Mouse (Mus musculus) CH12.LX (cell line): ENCODE results near the gene Gemin2. TPM values are rescaled to one million over a fixed set of nuclear protein-coding genes. Genes with fewer than 3 reads are reported as not detected.

Source experiments
- DNase-seq: peaks from one replicate; pipeline ENCODE4 v3.0.0-alpha.2; 2013; ENCODE audit errors: extremely low read depth
- H3K27ac ChIP-seq: 2 replicates; pipeline ENCODE4 v1.5.1; 2012; ENCODE audit warnings: low read depth, mild to moderate bottlenecking, control low read depth, moderate library complexity; ENCODE audit not compliant: insufficient read depth
- H3K27me3 ChIP-seq: replicated peaks from 2 replicates; pipeline ENCODE3; 2012; ENCODE audit warnings: inconsistent platforms
- H3K36me3 ChIP-seq, 2 experiments: replicated peaks in 1 of 2; 2 replicates each; pipeline versions ENCODE3 to v1.6.1; 2012; ENCODE audit warnings: inconsistent platforms in 1 of 2, low read length in 1 of 2, mild to moderate bottlenecking in 1 of 2, mixed read lengths in 1 of 2, moderate library complexity in 1 of 2; ENCODE audit not compliant: control insufficient read depth in 1 of 2, insufficient read depth in 1 of 2
- H3K4me1 ChIP-seq, 2 experiments: 2 replicates each; pipeline ENCODE4 v1.6.1; 2012; ENCODE audit warnings: inconsistent platforms in 1 of 2, moderate library complexity in 1 of 2; ENCODE audit not compliant: insufficient read depth in 2 of 2, control insufficient read depth in 1 of 2
- H3K4me2 ChIP-seq: 2 replicates; pipeline ENCODE4 v1.6.1; 2012; ENCODE audit warnings: low read depth, mild to moderate bottlenecking, control low read depth; ENCODE audit not compliant: poor library complexity, insufficient read depth, severe bottlenecking
- H3K4me3 ChIP-seq, 3 experiments: fragments of 150-350 bp in 1 of 3; sonication (generic) in 1 of 3; replicated peaks in 1 of 3; 2 replicates each; pipeline versions ENCODE3 to v1.5.1; 2011 to 2012; ENCODE audit warnings: low read depth in 2 of 3, low read length in 2 of 3, mild to moderate bottlenecking in 2 of 3, moderate library complexity in 2 of 3, control low read depth in 1 of 3, improper control_type of control experiment in 1 of 3, inconsistent platforms in 1 of 3, mixed read lengths in 1 of 3; ENCODE audit not compliant: poor library complexity in 1 of 3
- H3K79me2 ChIP-seq: replicated peaks from 2 replicates; pipeline ENCODE4 v1.6.1; 2012; ENCODE audit warnings: mild to moderate bottlenecking, moderate library complexity; ENCODE audit not compliant: control insufficient read depth, poor library complexity, insufficient read depth, severe bottlenecking; ENCODE audit errors: extremely low read depth
- H3K9ac ChIP-seq: 2 replicates; pipeline ENCODE4 v1.6.1; 2012; ENCODE audit warnings: low read depth, mild to moderate bottlenecking, control low read depth, moderate library complexity; ENCODE audit not compliant: insufficient read depth
- H3K9me3 ChIP-seq: replicated peaks from 2 replicates; pipeline ENCODE3; 2012; ENCODE audit warnings: low read length, inconsistent platforms, mixed read lengths
- CHD2 ChIP-seq: IDR thresholded peaks from 2 replicates; pipeline ENCODE4 v1.6.1; 2011; ENCODE audit warnings: low read length, improper control_type of control experiment
- ELF1 ChIP-seq: IDR thresholded peaks from 2 replicates; pipeline ENCODE4 v1.6.1; 2014; ENCODE audit warnings: low read depth, mild to moderate bottlenecking, inconsistent platforms, low read length, improper control_type of control experiment
- EP300 ChIP-seq: IDR thresholded peaks from 2 replicates; pipeline ENCODE4 v1.6.1; 2011; ENCODE audit warnings: low read length, improper control_type of control experiment
- MAFK ChIP-seq: IDR thresholded peaks from 2 replicates; pipeline ENCODE4 v1.6.1; 2011; ENCODE audit warnings: low read length, improper control_type of control experiment; ENCODE audit not compliant: insufficient replicate concordance
- MAX ChIP-seq: IDR thresholded peaks from 2 replicates; pipeline ENCODE4 v1.6.1; 2011; ENCODE audit warnings: low read length, improper control_type of control experiment
- MAZ ChIP-seq: IDR thresholded peaks from 2 replicates; pipeline ENCODE4 v1.6.1; 2012; ENCODE audit warnings: low read depth, mild to moderate bottlenecking, inconsistent platforms, low read length, improper control_type of control experiment, moderate library complexity
- MXI1 ChIP-seq: IDR thresholded peaks from 2 replicates; pipeline ENCODE4 v1.6.1; 2011; ENCODE audit warnings: mild to moderate bottlenecking, low read depth, low read length, improper control_type of control experiment
- MYC ChIP-seq: IDR thresholded peaks from 2 replicates; pipeline ENCODE4 v1.6.1; 2011; ENCODE audit warnings: low read depth, mild to moderate bottlenecking, improper control_type of control experiment, low read length
- NELFE ChIP-seq: IDR thresholded peaks from 2 replicates; pipeline ENCODE4 v1.6.1; 2011; ENCODE audit warnings: low read depth, low read length, improper control_type of control experiment
- NRF1 ChIP-seq: IDR thresholded peaks from 2 replicates; pipeline ENCODE4 v1.6.1; 2014; ENCODE audit warnings: low read depth, mild to moderate bottlenecking, inconsistent platforms, low read length, improper control_type of control experiment, moderate library complexity
- POLR2AphosphoS2 ChIP-seq: IDR thresholded peaks from 2 replicates; pipeline ENCODE4 v1.6.1; 2011; ENCODE audit warnings: low read depth, low read length, improper control_type of control experiment
- RCOR1 ChIP-seq: conservative IDR thresholded peaks from 2 replicates; pipeline ENCODE4 v1.6.1; 2012; ENCODE audit warnings: low read depth, mild to moderate bottlenecking, inconsistent platforms, low read length, improper control_type of control experiment
- SIN3A ChIP-seq: IDR thresholded peaks from 2 replicates; pipeline ENCODE4 v1.6.1; 2012; ENCODE audit warnings: low read length, improper control_type of control experiment, inconsistent platforms
- SMC3 ChIP-seq: IDR thresholded peaks from 2 replicates; pipeline ENCODE4 v1.6.1; 2011; ENCODE audit warnings: low read depth, low read length, improper control_type of control experiment
- USF2 ChIP-seq: conservative IDR thresholded peaks from 2 replicates; pipeline ENCODE4 v1.6.1; 2011; ENCODE audit warnings: low read depth, low read length, improper control_type of control experiment
- ZMIZ1 ChIP-seq: IDR thresholded peaks from 2 replicates; pipeline ENCODE4 v1.6.1; 2012; ENCODE audit warnings: low read depth, mild to moderate bottlenecking, inconsistent platforms, low read length, improper control_type of control experiment
- dilution Hi-C: fragments of 300-500 bp; cut with MboI; formaldehyde crosslinking; loops from 2 replicates; pipeline ENCODE4 v1.14.3; 2020; ENCODE audit warnings: low sequenced_read_pairs; ENCODE audit not compliant: extremely low pct_unique_long_range_greater_than_20kb, extremely low pct_ligation_motif_present
- in situ Hi-C: fragments of 300-500 bp; cut with MboI; formaldehyde crosslinking; loops from 3 replicates; pipeline ENCODE4 v1.14.3; 2019; ENCODE audit warnings: low sequenced_read_pairs, low pct_ligation_motif_present, low pct_unique_long_range_greater_than_20kb, mixed read lengths
- polyA plus RNA-seq: library from polyadenylated mRNA; unstranded; fragments of >175 nt; gene quantifications from 2 replicates; pipeline ENCODE4 v1.2.1, GENCODE M21; 2012; ENCODE audit warnings: low read depth; ENCODE audit not compliant: insufficient read length
- total RNA-seq, 2 experiments: library from RNA; depleted of rRNA; stranded (reverse); fragments of 300-350 nt in 1 of 2; fragments of >200 nt in 1 of 2; gene quantifications; 2 replicates each; pipeline ENCODE4 v1.2.3; 2012 to 2014

Gemin2 gene
- total and polyA plus RNA-seq, 3 experiments: 19.6 to 36.7 (median 23.8) TPM

GRCm38 (mm10) chr12:59053976-59054375, 40.8 kb downstream of the Gemin2 start:
- Histone ChIP-seq H3K79me2 (peaks cover 66% of the 10 kb centered on the region), H3K9ac (no peak overlapping the region), H3K27me3 (no peaks in the 10 kb centered on the region), H3K27ac (no peak overlapping the region), H3K4me2 (no peak overlapping the region), H3K36me3 (peaks cover 24 to 73% of the 10 kb centered on the region in 2 experiments), H3K4me1 (peaks cover 14 to 57% of the 10 kb centered on the region in 2 experiments), H3K4me3 (no peak overlapping the region), H3K9me3 (no peaks in the 10 kb centered on the region)
- TF ChIP-seq CHD2: no peak
- no peak for TF ChIP-seq ELF1
- TF ChIP-seq RCOR1: no peak
- TF ChIP-seq SIN3A: no peak
- no peak for TF ChIP-seq SMC3
- TF ChIP-seq NRF1: no peak
- TF ChIP-seq MAFK: no peak
- no peak for TF ChIP-seq USF2
- no peak for DNase-seq
- in situ Hi-C loops: loop anchor here (25.0 kb wide), 1 partner anchor 158 kb away; the partner anchor contains the start of gene Fbxo33
- dilution Hi-C loops: no loop called here

- H3K9ac ChIP-seq: no peak overlapping the region; the same call in 1 of the 2 replicates
- in situ Hi-C loops (loop anchor here (25.0 kb wide), 1 partner anchor 157 kb away; the partner anchor contains the start of gene Fbxo33), dilution Hi-C loops (no loop called here)
- H3K79me2 ChIP-seq: peaks cover 77% of the 10 kb centered on the region
- H3K4me2 ChIP-seq: no peak overlapping the region
- peaks cover 20 to 67% of the 10 kb centered on the region in 2 experiments for H3K36me3 ChIP-seq
- H3K4me1 ChIP-seq: peaks cover 19 to 69% of the 10 kb centered on the region in 2 experiments
- H3K9me3 ChIP-seq: no peaks in the 10 kb centered on the region
- H3K4me3 ChIP-seq: no peak overlapping the region
- DNase-seq: no peak
- TF ChIP-seq MAZ: no peak
- TF ChIP-seq USF2: no peak
- no peak for TF ChIP-seq NELFE
- TF ChIP-seq POLR2AphosphoS2: no peak
- TF ChIP-seq MAX: no peak
- no peak for TF ChIP-seq RCOR1
- TF ChIP-seq NRF1: no peak
- no peak for TF ChIP-seq EP300
- no peak for TF ChIP-seq MXI1
- no peak for TF ChIP-seq ELF1
- no peak for TF ChIP-seq MYC
- TF ChIP-seq ZMIZ1: no peak
- H3K27ac ChIP-seq: no peak overlapping the region
- no peaks in the 10 kb centered on the region for H3K27me3 ChIP-seq
Measured at GRCm38 (mm10) chr12:59055196-59055850, 42.1 kb downstream of the Gemin2 start.
